Mouse (Mus musculus) hindbrain, embryonic 11.5 days (tissue): ENCODE results near the gene Dstyk. TPM values are rescaled to one million over a fixed set of nuclear protein-coding genes. Genes with fewer than 3 reads are reported as not detected.
A peak's percentile ranks its signal among the peaks of the same experiment; 100 is the strongest.

ENCODE experiments used
- ATAC-seq: fragments of 200-750 bp; cut with Nextera tagmentation; 2 replicates; pipeline ENCODE4 v1.8.0; 2017; ENCODE audit warnings: mild to moderate bottlenecking, moderate TSS enrichment, moderate library complexity; ENCODE audit not compliant: low FRiP score
- DNase-seq: peaks from one replicate; pipeline ENCODE4 v3.0.0-alpha.2; 2015; ENCODE audit warnings: low spot score
- H3K27ac ChIP-seq: fragments of 300-500 bp; sonication (generic); 2 replicates; pipeline ENCODE4 v1.5.1; 2014; ENCODE audit warnings: mild to moderate bottlenecking, low read depth, low read length
- H3K27me3 ChIP-seq: fragments of 300-500 bp; sonication (generic); 2 replicates; pipeline ENCODE4 v1.6.1; 2014; ENCODE audit warnings: mild to moderate bottlenecking, low read length, moderate library complexity, mixed read lengths; ENCODE audit not compliant: control insufficient read depth, insufficient read depth
- H3K36me3 ChIP-seq: fragments of 300-500 bp; sonication (generic); 2 replicates; pipeline ENCODE4 v1.6.1; 2014; ENCODE audit warnings: mild to moderate bottlenecking, low read length, moderate library complexity, mixed read lengths; ENCODE audit not compliant: control insufficient read depth, insufficient read depth
- H3K4me1 ChIP-seq: fragments of 300-500 bp; sonication (generic); replicated peaks from 2 replicates; pipeline ENCODE4 v1.6.1; 2014; ENCODE audit warnings: low read length, mixed read lengths; ENCODE audit not compliant: control insufficient read depth, insufficient read depth
- H3K4me2 ChIP-seq: fragments of 300-500 bp; sonication (generic); replicated peaks from 2 replicates; pipeline ENCODE4 v1.6.1; 2014; ENCODE audit warnings: mild to moderate bottlenecking, low read depth, low read length
- H3K4me3 ChIP-seq: fragments of 300-500 bp; sonication (generic); 2 replicates; pipeline ENCODE4 v1.5.1; 2014; ENCODE audit warnings: low read depth, low read length
- H3K9ac ChIP-seq: fragments of 300-500 bp; sonication (generic); 2 replicates; pipeline ENCODE4 v1.6.1; 2014; ENCODE audit warnings: low read depth, low read length
- H3K9me3 ChIP-seq: fragments of 300-500 bp; sonication (generic); 2 replicates; pipeline ENCODE4 v1.6.1; 2016; ENCODE audit warnings: low read length; ENCODE audit not compliant: control insufficient read depth
- WGBS: fragments of 180-500 bp; shearing (Covaris S2); extraction: QIAGEN DNeasy Blood & Tissue Kit; methylation state at CpG from one replicate; pipeline ENCODE4 v1.1.7; 2014; 5-methylcytosine and 5-hydroxymethylcytosine counted together
- polyA plus RNA-seq: library from polyadenylated mRNA; unstranded; fragments of >200 nt; fragmentation: Nextera tagmentation; extraction: Ambion mirVana; gene quantifications from 2 replicates; pipeline ENCODE4 v1.2.1, GENCODE M21; 2014

The Dstyk gene
- polyA plus RNA-seq, 1 experiment from 2014 or later, result 11.5 TPM

- Histone ChIP-seq H3K27ac (peak overlapping the region; percentile 49; the same call in 1 of the 2 replicates), H3K36me3 (peaks cover 8% of the 10 kb centered on the region; the same call in 1 of the 2 replicates)
Observed at GRCm38 (mm10) chr1:132374873-132375244, 42.5 kb upstream of the Dstyk start.

GRCm38 (mm10) chr1:132375256-132375655 lies 42.1 kb upstream of the Dstyk start:
- DNase-seq (no peak), ATAC-seq (no peak)
- peak overlapping the region; percentile 25; the same call in 1 of the 2 replicates for H3K27ac ChIP-seq
- H3K4me2 ChIP-seq, result no peak overlapping the region
- no peaks in the 10 kb centered on the region for H3K9me3 ChIP-seq
- no peak overlapping the region for H3K9ac ChIP-seq
- H3K4me1 ChIP-seq, result peaks cover 18% of the 10 kb centered on the region
- WGBS, result 39% methylated on average over 4 of the region's 4 CpGs
- no peaks in the 10 kb centered on the region for H3K27me3 ChIP-seq
- H3K36me3 ChIP-seq, result peaks cover 8% of the 10 kb centered on the region; the same call in 1 of the 2 replicates
- no peak overlapping the region for H3K4me3 ChIP-seq

More at GRCm38 (mm10) chr1:132374873-132375244, 42.5 kb upstream of the Dstyk start:
- H3K4me2 ChIP-seq, result no peak overlapping the region
- no peak for ATAC-seq
- WGBS, result 79% methylated on average over 3 of the region's 3 CpGs
- DNase-seq, result no peak
- H3K9ac ChIP-seq, result no peak overlapping the region
- H3K4me3 ChIP-seq, result no peak overlapping the region
- no peaks in the 10 kb centered on the region for H3K27me3 ChIP-seq
- H3K4me1 ChIP-seq, result peaks cover 18% of the 10 kb centered on the region
- no peaks in the 10 kb centered on the region for H3K9me3 ChIP-seq

- H3K27ac ChIP-seq, result no peak overlapping the region; the same call in 1 of the 2 replicates
- 84% methylated on average over 8 of the region's 8 CpGs for WGBS
- no peak overlapping the region for H3K9ac ChIP-seq
- H3K4me2 ChIP-seq, result no peak overlapping the region
- no peaks in the 10 kb centered on the region for H3K27me3 ChIP-seq
- no peaks in the 10 kb centered on the region for H3K9me3 ChIP-seq
- H3K36me3 ChIP-seq, result peaks cover 8% of the 10 kb centered on the region; the same call in 1 of the 2 replicates
- H3K4me1 ChIP-seq, result peaks cover 18% of the 10 kb centered on the region
- ATAC-seq (no peak), DNase-seq (no peak)
- H3K4me3 ChIP-seq, result no peak overlapping the region
Observed at GRCm38 (mm10) chr1:132376211-132377054, 40.9 kb upstream of the Dstyk start.

- H3K27ac ChIP-seq, result no peak overlapping the region; the same call in 1 of the 2 replicates
- peaks cover 14% of the 10 kb centered on the region for H3K4me1 ChIP-seq
- peaks cover 8% of the 10 kb centered on the region; the same call in 1 of the 2 replicates for H3K36me3 ChIP-seq
- DNase-seq, result no peak
- no peaks in the 10 kb centered on the region for H3K9me3 ChIP-seq
- H3K9ac ChIP-seq, result no peak overlapping the region
- no peak for ATAC-seq
- no peak overlapping the region for H3K4me3 ChIP-seq
- no peak overlapping the region for H3K4me2 ChIP-seq
- WGBS, result 81% methylated on average over 7 of the region's 7 CpGs
- no peaks in the 10 kb centered on the region for H3K27me3 ChIP-seq
Observed at GRCm38 (mm10) chr1:132377055-132377365, 40.3 kb upstream of the Dstyk start.

- Histone ChIP-seq H3K27ac (no peak overlapping the region), H3K4me2 (no peak overlapping the region), H3K9me3 (no peaks in the 10 kb centered on the region), H3K4me3 (no peak overlapping the region), H3K27me3 (no peaks in the 10 kb centered on the region), H3K36me3 (peaks cover 8% of the 10 kb centered on the region; the same call in 1 of the 2 replicates), H3K4me1 (peaks cover 6% of the 10 kb centered on the region), H3K9ac (no peak overlapping the region)
- DNase-seq (no peak), ATAC-seq (no peak)
- WGBS, result 90% methylated on average over 3 of the region's 3 CpGs
Observed at GRCm38 (mm10) chr1:132377811-132378210, 39.5 kb upstream of the Dstyk start.

- 86% methylated on average over 27 of the region's 27 CpGs for WGBS
- Histone ChIP-seq H3K9me3 (no peaks in the 10 kb centered on the region), H3K4me2 (no peak overlapping the region), H3K9ac (no peak overlapping the region), H3K4me3 (no peak overlapping the region), H3K27me3 (no peaks in the 10 kb centered on the region), H3K4me1 (peaks cover 7% of the 10 kb centered on the region; the same call in 1 of the 2 replicates), H3K36me3 (peaks cover 6% of the 10 kb centered on the region; the same call in 1 of the 2 replicates), H3K27ac (no peak overlapping the region)
- DNase-seq (no peak), ATAC-seq (no peak)
Observed at GRCm38 (mm10) chr1:132380550-132381100, 36.7 kb upstream of the Dstyk start.

GRCm38 (mm10) chr1:132381929-132382328 lies 35.4 kb upstream of the Dstyk start:
- Histone ChIP-seq H3K4me2 (no peak overlapping the region), H3K9me3 (no peaks in the 10 kb centered on the region), H3K4me1 (peaks cover 10% of the 10 kb centered on the region; the same call in 1 of the 2 replicates), H3K9ac (no peak overlapping the region), H3K36me3 (peaks cover 6% of the 10 kb centered on the region; the same call in 1 of the 2 replicates), H3K27ac (no peak overlapping the region), H3K4me3 (no peak overlapping the region), H3K27me3 (no peaks in the 10 kb centered on the region)
- no peak for DNase-seq
- no peak for ATAC-seq
- WGBS, result 80% methylated on average over 10 of the region's 10 CpGs

GRCm38 (mm10) chr1:132384001-132384554 lies 33.3 kb upstream of the Dstyk start:
- no peaks in the 10 kb centered on the region for H3K27me3 ChIP-seq
- peaks cover 4% of the 10 kb centered on the region; the same call in 1 of the 2 replicates for H3K36me3 ChIP-seq
- no peak overlapping the region for H3K4me3 ChIP-seq
- H3K4me1 ChIP-seq, result peaks cover 15% of the 10 kb centered on the region
- H3K9me3 ChIP-seq, result no peaks in the 10 kb centered on the region
- no peak overlapping the region for H3K4me2 ChIP-seq
- WGBS, result 90% methylated on average over 8 of the region's 8 CpGs
- H3K9ac ChIP-seq, result no peak overlapping the region
- no peak for DNase-seq
- ATAC-seq, result no peak
- peak overlapping the region; percentile 66 for H3K27ac ChIP-seq
